ENCODE assay signal across 9 mouse cellular contexts in genomic region chrX:73342068-73342467, GRCm38 (mm10). TPM values are rescaled to one million over a fixed set of nuclear protein-coding genes. Genes with fewer than 3 reads are reported as not detected.
DNase-seq lines count a peak whose midpoint lies in the region; ATAC-seq and TF ChIP-seq lines count a peak whose summit lies in the region.
"Had no signal": no experiment of that assay in that cellular context is flagged by ENCODE, and none has a peak within 500 bp of the region (broad histone marks: within the 10 kb centered on the region; RNA-seq: fewer than 3 reads in every experiment).

No protein-coding gene starts in this region.

- H3K9ac ChIP-seq in heart, postnatal 0 days (replicated peaks; ENCODE audit: low read depth, low read length) = no peak overlapping the region
- peak overlapping the region; percentile 66; the same call in 1 of the 2 replicates for H3K9ac ChIP-seq in hindbrain, postnatal 0 days (replicated peaks; ENCODE audit: low read length)

- TF ChIP-seq POLR2A in myocyte (IDR thresholded peaks at IDR 0.05; ENCODE audit: insufficient read length, low read depth) = no peak

- peak overlapping the region; percentile 59 for H3K4me3 ChIP-seq in heart, postnatal 0 days (ENCODE audit: low read depth, low read length)
- H3K4me3 ChIP-seq in embryonic facial prominence, embryonic 10.5 days = peak overlapping the region; percentile 71
- peak overlapping the region; percentile 53 for H3K4me3 ChIP-seq in hindbrain, postnatal 0 days (ENCODE audit: low read length)
- H3K4me3 ChIP-seq in myocyte = peak overlapping the region; percentile 49

- ATAC-seq in heart, postnatal 0 days (ENCODE audit: insufficient read depth, low read depth) = no peak
- peak; percentile 44 for ATAC-seq in hindbrain, postnatal 0 days

- intact Hi-C loops in heart, postnatal 36 days (cut with DNase I) = loop anchor here (10.0 kb wide), 1 partner anchor 327 kb away; no protein-coding TSS in a partner anchor

- peaks cover 8% of the 10 kb centered on the region for H3K4me1 ChIP-seq in heart, postnatal 0 days (ENCODE audit: control insufficient read depth, insufficient read depth)
- H3K4me1 ChIP-seq in embryonic facial prominence, embryonic 10.5 days = peaks cover 5% of the 10 kb centered on the region; the same call in 1 of the 2 replicates
- no peaks in the 10 kb centered on the region for H3K4me1 ChIP-seq in hindbrain, postnatal 0 days (ENCODE audit: insufficient read depth, low read length)

- no peak for DNase-seq in heart, postnatal 0 days (ENCODE audit: low spot score)
- DNase-seq in heart, postnatal 36 days = no peak
- no peak for DNase-seq in embryonic facial prominence, embryonic 10.5 days (ENCODE audit: low spot score)
- no peak for DNase-seq in hindbrain, postnatal 0 days (ENCODE audit: low spot score)
- no peak for DNase-seq in thymus, postnatal 4 days
- no peak for DNase-seq in layer of hippocampus, postnatal 14 days (ENCODE audit: low spot score in 2 of 2)
- no peak for DNase-seq in ovary, postnatal 36 days (ENCODE audit: low spot score)

- 44% methylated on average over 3 of the region's 3 CpGs for WGBS in heart, postnatal 0 days
- 41% methylated on average over 3 of the region's 3 CpGs for WGBS in embryonic facial prominence, embryonic 10.5 days
- 42% methylated on average over 3 of the region's 3 CpGs for WGBS in hindbrain, postnatal 0 days

- peak overlapping the region; percentile 67 for H3K4me2 ChIP-seq in heart, postnatal 0 days (ENCODE audit: low read depth, low read length)
- peak overlapping the region; percentile 60 for H3K4me2 ChIP-seq in hindbrain, postnatal 0 days (ENCODE audit: low read depth, low read length)
- peak overlapping the region; percentile 45 for H3K4me2 ChIP-seq in myocyte (ENCODE audit: low read depth)

- H3ac ChIP-seq in myocyte (ENCODE audit: control insufficient read depth, insufficient read length) = peak overlapping the region; percentile 34

- H3K9me3 ChIP-seq in heart, postnatal 0 days (replicated peaks; ENCODE audit: control insufficient read depth, low read length) = no peaks in the 10 kb centered on the region
- no peaks in the 10 kb centered on the region for H3K9me3 ChIP-seq in embryonic facial prominence, embryonic 10.5 days
- no peaks in the 10 kb centered on the region for H3K9me3 ChIP-seq in hindbrain, postnatal 0 days (ENCODE audit: low read length)

- H3K79me2 ChIP-seq in myocyte (ENCODE audit: control insufficient read depth, insufficient read depth) = peaks cover 18% of the 10 kb centered on the region

- no peaks in the 10 kb centered on the region for H3K27me3 ChIP-seq in heart, postnatal 0 days (ENCODE audit: control insufficient read depth, insufficient read depth, low read length)
- peaks cover 38% of the 10 kb centered on the region for H3K27me3 ChIP-seq in embryonic facial prominence, embryonic 10.5 days (replicated peaks; ENCODE audit: low read depth, poor library complexity, severe bottlenecking)
- no peaks in the 10 kb centered on the region for H3K27me3 ChIP-seq in hindbrain, postnatal 0 days (ENCODE audit: insufficient read depth, low read length)
- H3K27me3 ChIP-seq in myocyte (ENCODE audit: control insufficient read depth, insufficient read depth, insufficient read length) = no peaks in the 10 kb centered on the region

- no peak for TF ChIP-seq EP300 in heart, postnatal 0 days (IDR thresholded peaks at IDR 0.05; ENCODE audit: low read depth)

- no peak for TF ChIP-seq CTCF in heart, postnatal 0 days (IDR thresholded peaks at IDR 0.05; ENCODE audit: low read depth)
- no peak for TF ChIP-seq CTCF in hindbrain, postnatal 0 days (IDR thresholded peaks at IDR 0.05; ENCODE audit: low read depth)

- H3K36me3 ChIP-seq in heart, postnatal 0 days (replicated peaks; ENCODE audit: control insufficient read depth, insufficient read depth, low read length) = no peaks in the 10 kb centered on the region
- H3K36me3 ChIP-seq in embryonic facial prominence, embryonic 10.5 days (replicated peaks) = peaks cover 6% of the 10 kb centered on the region
- no peaks in the 10 kb centered on the region for H3K36me3 ChIP-seq in hindbrain, postnatal 0 days (ENCODE audit: insufficient read depth, low read length)
- peaks cover 5% of the 10 kb centered on the region for H3K36me3 ChIP-seq in myocyte (ENCODE audit: control insufficient read depth, insufficient read depth)

- no peak overlapping the region for H3K27ac ChIP-seq in heart, postnatal 0 days (ENCODE audit: low read depth)
- peak overlapping the region; percentile 90; the same call in 1 of the 2 replicates for H3K27ac ChIP-seq in embryonic facial prominence, embryonic 10.5 days (replicated peaks)
- peak overlapping the region; percentile 80; the same call in 1 of the 2 replicates for H3K27ac ChIP-seq in hindbrain, postnatal 0 days

TF ChIP-seq in myocyte, 11 proteins besides CTCF, POLR2A, EP300 and RAD21:
- TF ChIP-seq USF1 (IDR thresholded peaks at IDR 0.05; ENCODE audit: low read depth) (no peak), POLR2AphosphoS2 (IDR thresholded peaks at IDR 0.05; ENCODE audit: insufficient read length, low read depth) (no peak), TCF12 (IDR thresholded peaks at IDR 0.05; ENCODE audit: insufficient read depth, poor library complexity, severe bottlenecking) (no peak), SRF (IDR thresholded peaks at IDR 0.05; ENCODE audit: control insufficient read depth, insufficient read length, low read depth) (no peak), E2F4 (IDR thresholded peaks at IDR 0.05; ENCODE audit: insufficient read depth) (no peak), MYOG (IDR thresholded peaks at IDR 0.05; ENCODE audit: control insufficient read depth in 1 of 3, insufficient read depth in 1 of 3, insufficient read length in 2 of 3, low read depth in 2 of 3) (no peak), REST (IDR thresholded peaks at IDR 0.05; ENCODE audit: insufficient read depth, insufficient read length) (no peak)

RNA-seq across cellular contexts. Expression of gene Zfp275, which starts 0.4 kb away (rescaled TPM):
- total RNA-seq in heart, postnatal 0 days (2014; rRNA removed; ENCODE audit: low replicate concordance) = 25.4 and 28.8 TPM in 2 replicates
- polyA plus RNA-seq in heart, postnatal 0 days (2015; fragmentation: Nextera tagmentation; extraction: Ambion mirVana) = 3.2 and 3.3 TPM in 2 replicates
- 1 to 10 TPM; 4.4 to 6.0 TPM for total RNA-seq in heart, postnatal 36 days (2021)
- 19.1 and 20.8 TPM in 2 replicates for polyA plus RNA-seq in embryonic facial prominence, embryonic 10.5 days (2016; fragmentation: Nextera tagmentation; extraction: Ambion mirVana)
- 35.8 and 40.2 TPM in 2 replicates for total RNA-seq in hindbrain, postnatal 0 days (2014; rRNA removed)
- polyA plus RNA-seq in hindbrain, postnatal 0 days (2015; fragmentation: Nextera tagmentation; extraction: Ambion mirVana) = 5.3 and 5.5 TPM in 2 replicates
- 8.9 TPM for polyA plus RNA-seq in myocyte (2012; fragmentation: generic; extraction: Trizol)
- 10 to 100 TPM; 11.1 to 11.7 TPM for total RNA-seq in layer of hippocampus, postnatal 14 days (2021)

RNA-seq across cellular contexts. Expression of gene Gm45015, which starts 5.4 kb away (rescaled TPM):
- total RNA-seq in heart, postnatal 0 days (2014; rRNA removed; ENCODE audit: low replicate concordance) = not detected in 2 replicates
- not detected in 2 replicates for polyA plus RNA-seq in heart, postnatal 0 days (2015; fragmentation: Nextera tagmentation; extraction: Ambion mirVana)
- not detected for total RNA-seq in heart, postnatal 36 days (2021)
- polyA plus RNA-seq in embryonic facial prominence, embryonic 10.5 days (2016; fragmentation: Nextera tagmentation; extraction: Ambion mirVana) = not detected in 2 replicates
- total RNA-seq in hindbrain, postnatal 0 days (2014; rRNA removed) = not detected in 2 replicates
- not detected in 2 replicates for polyA plus RNA-seq in hindbrain, postnatal 0 days (2015; fragmentation: Nextera tagmentation; extraction: Ambion mirVana)
- polyA plus RNA-seq in myocyte (2012; fragmentation: generic; extraction: Trizol) = not detected
- total RNA-seq in layer of hippocampus, postnatal 14 days (2021) = not detected
- polyA plus RNA-seq: macrophage had no signal

RNA-seq across cellular contexts. Expression of gene Xlr5a, which starts 49.3 kb away (rescaled TPM):
- total RNA-seq in heart, postnatal 0 days (2014; rRNA removed; ENCODE audit: low replicate concordance) = not detected in 2 replicates
- not detected in 2 replicates for polyA plus RNA-seq in heart, postnatal 0 days (2015; fragmentation: Nextera tagmentation; extraction: Ambion mirVana)
- total RNA-seq in heart, postnatal 36 days (2021) = not detected
- not detected in 2 replicates for polyA plus RNA-seq in embryonic facial prominence, embryonic 10.5 days (2016; fragmentation: Nextera tagmentation; extraction: Ambion mirVana)
- not detected in 2 replicates for total RNA-seq in hindbrain, postnatal 0 days (2014; rRNA removed)
- polyA plus RNA-seq in hindbrain, postnatal 0 days (2015; fragmentation: Nextera tagmentation; extraction: Ambion mirVana) = not detected in 2 replicates
- polyA plus RNA-seq in myocyte (2012; fragmentation: generic; extraction: Trizol) = not detected
- total RNA-seq in layer of hippocampus, postnatal 14 days (2021) = not detected
- polyA plus RNA-seq: macrophage had no signal

RNA-seq across cellular contexts. Expression of gene Xlr5c, which starts 49.3 kb away (rescaled TPM):
- not detected in 2 replicates for total RNA-seq in heart, postnatal 0 days (2014; rRNA removed; ENCODE audit: low replicate concordance)
- polyA plus RNA-seq in heart, postnatal 0 days (2015; fragmentation: Nextera tagmentation; extraction: Ambion mirVana) = not detected in 2 replicates
- not detected for total RNA-seq in heart, postnatal 36 days (2021)
- polyA plus RNA-seq in embryonic facial prominence, embryonic 10.5 days (2016; fragmentation: Nextera tagmentation; extraction: Ambion mirVana) = not detected in 2 replicates
- not detected in 2 replicates for total RNA-seq in hindbrain, postnatal 0 days (2014; rRNA removed)
- polyA plus RNA-seq in hindbrain, postnatal 0 days (2015; fragmentation: Nextera tagmentation; extraction: Ambion mirVana) = not detected in 2 replicates
- polyA plus RNA-seq in myocyte (2012; fragmentation: generic; extraction: Trizol) = not detected
- not detected for total RNA-seq in layer of hippocampus, postnatal 14 days (2021)
- polyA plus RNA-seq: macrophage had no signal

RNA-seq across cellular contexts. Expression of gene Gm18336, which starts 56.5 kb away (rescaled TPM):
- total RNA-seq in heart, postnatal 0 days (2014; rRNA removed; ENCODE audit: low replicate concordance) = not detected in 2 replicates
- polyA plus RNA-seq in heart, postnatal 0 days (2015; fragmentation: Nextera tagmentation; extraction: Ambion mirVana) = not detected in 2 replicates
- not detected for total RNA-seq in heart, postnatal 36 days (2021)
- polyA plus RNA-seq in embryonic facial prominence, embryonic 10.5 days (2016; fragmentation: Nextera tagmentation; extraction: Ambion mirVana) = not detected in 2 replicates
- 0.14 and 0.16 TPM in 2 replicates for total RNA-seq in hindbrain, postnatal 0 days (2014; rRNA removed)
- polyA plus RNA-seq in hindbrain, postnatal 0 days (2015; fragmentation: Nextera tagmentation; extraction: Ambion mirVana) = 0.06 TPM in 1 of 2 replicates, not detected in the other
- polyA plus RNA-seq in myocyte (2012; fragmentation: generic; extraction: Trizol) = not detected
- total RNA-seq in layer of hippocampus, postnatal 14 days (2021) = not detected
- polyA plus RNA-seq: macrophage had no signal
